Mouse (Mus musculus) embryo, embryonic 10 days (tissue): Measurements from ENCODE around the gene Il23a.
"Not testable (repeated sequence)": the region's sequence is repeated elsewhere in the genome, so short reads cannot be mapped to it uniquely, and the experiment has no call there.

ENCODE experiments used
- DNase-seq: peaks from one replicate; pipeline ENCODE4 v3.0.0-alpha.2; 2015; ENCODE audit warnings: low spot score

Gene Il23a

DNA sequence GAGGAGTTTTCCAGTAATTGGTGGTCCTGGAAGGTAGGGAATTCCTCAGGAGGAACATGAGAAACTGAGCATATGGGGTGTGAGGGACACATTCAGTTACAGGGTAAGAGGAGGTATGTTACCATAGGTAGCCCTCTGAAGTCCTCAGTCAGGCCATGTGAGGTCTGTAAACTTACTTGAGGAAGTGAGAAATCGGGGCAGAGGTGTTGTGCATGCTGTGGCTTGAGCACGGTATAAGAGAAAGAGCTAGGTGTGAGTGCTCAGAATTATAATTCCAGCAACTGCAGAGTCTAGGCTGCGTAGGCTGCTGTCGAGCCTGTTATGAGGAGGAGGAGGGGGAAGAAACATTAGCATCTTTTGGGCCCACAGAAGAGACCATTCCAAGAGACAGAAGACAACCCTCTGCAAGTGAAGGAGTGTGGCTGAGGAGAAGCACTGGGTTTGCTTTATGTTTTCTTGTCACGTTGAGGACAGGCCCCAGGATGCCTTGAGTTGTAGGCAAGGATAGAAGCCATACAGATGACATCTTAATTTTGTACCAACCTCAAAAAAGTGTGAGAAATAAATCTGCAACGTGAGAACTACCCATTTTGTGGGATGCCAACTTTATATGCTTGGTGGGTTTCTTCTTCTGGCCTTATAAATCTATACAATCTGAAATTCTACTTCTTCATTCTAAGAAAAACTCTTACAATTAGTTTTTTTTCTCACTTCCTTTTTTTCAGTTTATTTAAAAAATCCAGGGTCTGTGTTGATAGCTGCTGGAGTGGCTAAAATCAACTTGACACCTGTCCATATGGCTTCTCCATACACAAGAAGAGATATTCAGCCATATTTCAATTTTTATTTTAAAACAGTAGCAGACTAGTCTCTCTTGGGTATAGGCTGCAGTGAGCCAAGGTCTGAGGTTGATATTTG lies 34.9 kb downstream of the Il23a start:
- DNase-seq = no peak

- no peak for DNase-seq
Observed at GRCm38 (mm10) chr10:128262300-128262699, 36.3 kb downstream of the Il23a start.

DNA sequence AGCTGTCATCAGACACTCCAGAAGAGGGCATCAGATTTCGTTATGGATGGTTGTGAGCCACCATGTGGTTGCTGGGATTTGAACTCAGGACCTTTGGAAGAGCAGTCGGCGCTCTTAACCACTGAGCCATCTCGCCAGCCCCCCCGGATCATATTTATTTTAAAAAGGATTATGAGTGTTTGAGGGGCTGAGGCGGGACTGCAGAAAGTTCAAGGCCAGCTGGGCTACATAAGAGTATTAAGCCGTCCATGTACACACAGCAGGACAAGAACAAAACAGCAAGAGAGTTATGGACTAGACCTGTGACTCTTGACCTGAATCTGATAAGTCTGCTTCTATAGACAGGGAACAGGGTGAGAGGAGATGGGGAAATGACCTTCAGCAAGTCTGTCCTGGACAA lies 38.2 kb downstream of the Il23a start:
- not testable (repeated sequence) for DNase-seq

- no peak for DNase-seq
Observed at GRCm38 (mm10) chr10:128259946-128260345, 38.6 kb downstream of the Il23a start.

GRCm38 (mm10) chr10:128258953-128259352 lies 39.6 kb downstream of the Il23a start:
- DNase-seq = no peak

DNA sequence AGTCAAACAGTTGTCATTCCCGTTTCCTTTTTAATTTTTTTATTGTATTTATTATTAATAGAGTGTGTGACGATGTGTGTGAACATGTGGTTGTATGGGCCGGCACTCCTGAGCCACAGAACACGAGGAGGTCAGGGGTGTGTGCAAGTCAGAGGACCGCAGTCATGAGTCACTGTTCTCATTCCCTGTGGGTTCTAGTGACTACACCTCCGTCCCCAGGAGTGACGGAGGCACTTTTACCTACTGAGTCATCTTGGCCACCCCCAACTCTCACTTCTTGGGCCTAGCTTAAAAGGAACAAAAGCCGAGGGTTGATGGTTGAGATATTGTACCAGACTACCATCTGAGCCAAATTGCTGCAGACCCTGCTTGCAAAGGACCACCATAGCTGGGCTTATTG lies 42.2 kb downstream of the Il23a start:
- DNase-seq = no peak

GRCm38 (mm10) chr10:128255925-128256324 lies 42.6 kb downstream of the Il23a start:
- DNase-seq = no peak

GRCm38 (mm10) chr10:128253677-128254255 lies 44.8 kb downstream of the Il23a start, which contains the start of gene Apon:
TSS of gene Apon (plus strand) at chr10:128254096.
- DNase-seq = no peak

- DNase-seq = no peak
Observed at GRCm38 (mm10) chr10:128250565-128250964, 48.0 kb downstream of the Il23a start.

- DNase-seq = no peak
Observed at GRCm38 (mm10) chr10:128247020-128247732, 51.4 kb downstream of the Il23a start.
